10 mouse cellular contexts compared by ENCODE assay signal in genomic region chr2:91068162-91068871, GRCm38 (mm10). TPM values are rescaled to one million over a fixed set of nuclear protein-coding genes. Genes with fewer than 3 reads are reported as not detected.
DNase-seq lines count a peak whose midpoint lies in the region; ATAC-seq and TF ChIP-seq lines count a peak whose summit lies in the region.
"Had no signal": no experiment of that assay in that cellular context is flagged by ENCODE, and none has a peak within 500 bp of the region (broad histone marks: within the 10 kb centered on the region; RNA-seq: fewer than 3 reads in every experiment).

No protein-coding gene starts in this region.

- H3K36me3 ChIP-seq in heart, postnatal 0 days (replicated peaks; ENCODE audit: control insufficient read depth, insufficient read depth, low read length), result peaks cover 20% of the 10 kb centered on the region
- H3K36me3 ChIP-seq in embryonic facial prominence, embryonic 10.5 days (replicated peaks), result peaks cover 42% of the 10 kb centered on the region
- H3K36me3 ChIP-seq in hindbrain, embryonic 16.5 days (ENCODE audit: control insufficient read depth, insufficient read depth, low read length), result peaks cover 9% of the 10 kb centered on the region
- H3K36me3 ChIP-seq in midbrain, embryonic 12.5 days, result peaks cover 24% of the 10 kb centered on the region

- peak overlapping the region; percentile 77 for H3K4me2 ChIP-seq in heart, postnatal 0 days (ENCODE audit: low read depth, low read length)
- H3K4me2 ChIP-seq in hindbrain, embryonic 16.5 days (ENCODE audit: low read length), result peak overlapping the region; percentile 89
- H3K4me2 ChIP-seq in midbrain, embryonic 12.5 days (replicated peaks), result peak overlapping the region; percentile 82

- no peak for DNase-seq in heart, postnatal 0 days (ENCODE audit: low spot score)
- no peak for DNase-seq in heart, postnatal 4 days
- DNase-seq in embryonic facial prominence, embryonic 10.5 days (ENCODE audit: low spot score), result no peak
- DNase-seq in embryo, embryonic 10.5 days (ENCODE audit: low spot score), result no peak
- no peak for DNase-seq in retina, postnatal 1 day
- DNase-seq in left cerebral cortex, postnatal 25 days (ENCODE audit: low spot score in 2 of 2), result no peak
- DNase-seq: thymus, postnatal 25 days had no signal

- intact Hi-C loops in left cerebral cortex, postnatal 25 days (cut with DNase I), result no loop called here

- TF ChIP-seq EP300 in heart, postnatal 0 days (IDR thresholded peaks at IDR 0.05; ENCODE audit: low read depth), result no peak

- peak overlapping the region; percentile 81; the same call in 1 of the 2 replicates for H3K9ac ChIP-seq in heart, postnatal 0 days (replicated peaks; ENCODE audit: low read depth, low read length)
- peak overlapping the region; percentile 86 for H3K9ac ChIP-seq in hindbrain, embryonic 16.5 days (ENCODE audit: low read depth, low read length)
- no peak overlapping the region for H3K9ac ChIP-seq in midbrain, embryonic 12.5 days (replicated peaks)

- peak overlapping the region; percentile 94; the same call in 1 of the 2 replicates for H3K27ac ChIP-seq in heart, postnatal 0 days (ENCODE audit: low read depth)
- H3K27ac ChIP-seq in embryonic facial prominence, embryonic 10.5 days (replicated peaks), result peak overlapping the region; percentile 85; the same call in 1 of the 2 replicates
- H3K27ac ChIP-seq in hindbrain, embryonic 16.5 days (ENCODE audit: low read depth, low read length), result no peak overlapping the region
- H3K27ac ChIP-seq in midbrain, embryonic 12.5 days (replicated peaks), result no peak overlapping the region

- TF ChIP-seq CTCF in heart, postnatal 0 days (IDR thresholded peaks at IDR 0.05; ENCODE audit: low read depth), result no peak

- no peak for ATAC-seq in heart, postnatal 0 days (ENCODE audit: insufficient read depth, low read depth)
- no peak for ATAC-seq in hindbrain, embryonic 16.5 days
- ATAC-seq in midbrain, embryonic 12.5 days (ENCODE audit: low FRiP score, low read depth), result no peak

- peak overlapping the region; percentile 80 for H3K4me3 ChIP-seq in heart, postnatal 0 days (ENCODE audit: low read depth, low read length)
- H3K4me3 ChIP-seq in embryonic facial prominence, embryonic 10.5 days, result peak overlapping the region; percentile 70; the same call in 1 of the 2 replicates
- peak overlapping the region; percentile 80 for H3K4me3 ChIP-seq in hindbrain, embryonic 16.5 days (ENCODE audit: low read length)
- no peak overlapping the region for H3K4me3 ChIP-seq in midbrain, embryonic 12.5 days

- H3K9me3 ChIP-seq in heart, postnatal 0 days (replicated peaks; ENCODE audit: control insufficient read depth, low read length), result no peaks in the 10 kb centered on the region
- no peaks in the 10 kb centered on the region for H3K9me3 ChIP-seq in embryonic facial prominence, embryonic 10.5 days
- H3K9me3 ChIP-seq in hindbrain, embryonic 16.5 days (ENCODE audit: control insufficient read depth, low read length), result no peaks in the 10 kb centered on the region
- H3K9me3 ChIP-seq in midbrain, embryonic 12.5 days, result no peaks in the 10 kb centered on the region

- 60% methylated on average over 13 of the region's 13 CpGs for WGBS in heart, postnatal 0 days
- 59% methylated on average over 13 of the region's 13 CpGs for WGBS in embryonic facial prominence, embryonic 10.5 days
- WGBS in hindbrain, embryonic 16.5 days, result 56% methylated on average over 13 of the region's 13 CpGs
- 59% methylated on average over 13 of the region's 13 CpGs for WGBS in midbrain, embryonic 12.5 days

- no peaks in the 10 kb centered on the region for H3K27me3 ChIP-seq in heart, postnatal 0 days (ENCODE audit: control insufficient read depth, insufficient read depth, low read length)
- H3K27me3 ChIP-seq in embryonic facial prominence, embryonic 10.5 days (replicated peaks; ENCODE audit: low read depth, poor library complexity, severe bottlenecking), result no peaks in the 10 kb centered on the region
- no peaks in the 10 kb centered on the region for H3K27me3 ChIP-seq in hindbrain, embryonic 16.5 days (replicated peaks; ENCODE audit: control insufficient read depth, insufficient read depth, low read length)
- no peaks in the 10 kb centered on the region for H3K27me3 ChIP-seq in midbrain, embryonic 12.5 days

- H3K4me1 ChIP-seq in heart, postnatal 0 days (ENCODE audit: control insufficient read depth, insufficient read depth), result peaks cover 30% of the 10 kb centered on the region
- H3K4me1 ChIP-seq in embryonic facial prominence, embryonic 10.5 days, result peaks cover 35% of the 10 kb centered on the region
- peaks cover 23% of the 10 kb centered on the region for H3K4me1 ChIP-seq in hindbrain, embryonic 16.5 days (ENCODE audit: control insufficient read depth, insufficient read depth, low read depth, low read length)
- H3K4me1 ChIP-seq in midbrain, embryonic 12.5 days, result peaks cover 22% of the 10 kb centered on the region

RNA-seq across cellular contexts. Expression of gene Slc39a13, which starts 1.9 kb away (rescaled TPM):
- total RNA-seq in heart, postnatal 0 days (2014; rRNA removed; ENCODE audit: low replicate concordance), result 67.0 and 105 TPM in 2 replicates
- polyA plus RNA-seq in heart, postnatal 0 days (2015; fragmentation: Nextera tagmentation; extraction: Ambion mirVana), result 37.9 and 40.8 TPM in 2 replicates
- 10 to 100 TPM; 32.6 to 36.8 TPM for total RNA-seq in heart, postnatal 4 days (2021)
- 20.3 and 24.2 TPM in 2 replicates for polyA plus RNA-seq in embryonic facial prominence, embryonic 10.5 days (2016; fragmentation: Nextera tagmentation; extraction: Ambion mirVana)
- polyA plus RNA-seq in hindbrain, embryonic 16.5 days (2015; fragmentation: Nextera tagmentation; extraction: Ambion mirVana), result 30.1 and 35.8 TPM in 2 replicates
- 29.4 and 30.8 TPM in 2 replicates for polyA plus RNA-seq in midbrain, embryonic 12.5 days (2016; fragmentation: Nextera tagmentation; extraction: Ambion mirVana)
- 10 to 100 TPM; 25.1 to 29.4 TPM for total RNA-seq in left cerebral cortex, postnatal 25 days (2021)

RNA-seq across cellular contexts. Expression of gene Spi1, which starts 13.9 kb away (rescaled TPM):
- 2.5 and 21.3 TPM in 2 replicates for total RNA-seq in heart, postnatal 0 days (2014; rRNA removed; ENCODE audit: low replicate concordance)
- polyA plus RNA-seq in heart, postnatal 0 days (2015; fragmentation: Nextera tagmentation; extraction: Ambion mirVana), result 3.1 and 3.2 TPM in 2 replicates
- 1 to 10 TPM; 2.7 to 3.5 TPM for total RNA-seq in heart, postnatal 4 days (2021)
- polyA plus RNA-seq in embryonic facial prominence, embryonic 10.5 days (2016; fragmentation: Nextera tagmentation; extraction: Ambion mirVana), result 2.3 and 2.8 TPM in 2 replicates
- polyA plus RNA-seq in hindbrain, embryonic 16.5 days (2015; fragmentation: Nextera tagmentation; extraction: Ambion mirVana), result 3.4 and 4.2 TPM in 2 replicates
- 3.3 and 4.8 TPM in 2 replicates for polyA plus RNA-seq in midbrain, embryonic 12.5 days (2016; fragmentation: Nextera tagmentation; extraction: Ambion mirVana)
- 1 to 10 TPM; 3.0 to 5.3 TPM for total RNA-seq in left cerebral cortex, postnatal 25 days (2021)

RNA-seq across cellular contexts. Expression of gene Psmc3, which starts 14.5 kb away (rescaled TPM):
- 172 and 264 TPM in 2 replicates for total RNA-seq in heart, postnatal 0 days (2014; rRNA removed; ENCODE audit: low replicate concordance)
- 296 and 300 TPM in 2 replicates for polyA plus RNA-seq in heart, postnatal 0 days (2015; fragmentation: Nextera tagmentation; extraction: Ambion mirVana)
- 100 to 1,000 TPM; 240 to 248 TPM for total RNA-seq in heart, postnatal 4 days (2021)
- 371 and 378 TPM in 2 replicates for polyA plus RNA-seq in embryonic facial prominence, embryonic 10.5 days (2016; fragmentation: Nextera tagmentation; extraction: Ambion mirVana)
- polyA plus RNA-seq in hindbrain, embryonic 16.5 days (2015; fragmentation: Nextera tagmentation; extraction: Ambion mirVana), result 229 and 270 TPM in 2 replicates
- 283 and 291 TPM in 2 replicates for polyA plus RNA-seq in midbrain, embryonic 12.5 days (2016; fragmentation: Nextera tagmentation; extraction: Ambion mirVana)
- total RNA-seq in left cerebral cortex, postnatal 25 days (2021), result 100 to 1,000 TPM; 184 to 218 TPM

RNA-seq across cellular contexts. Expression of gene Rapsn, which starts 32.9 kb away (rescaled TPM):
- total RNA-seq in heart, postnatal 0 days (2014; rRNA removed; ENCODE audit: low replicate concordance), result 50.0 and 62.0 TPM in 2 replicates
- 29.4 and 32.6 TPM in 2 replicates for polyA plus RNA-seq in heart, postnatal 0 days (2015; fragmentation: Nextera tagmentation; extraction: Ambion mirVana)
- total RNA-seq in heart, postnatal 4 days (2021), result 10 to 100 TPM; 19.3 to 23.3 TPM
- polyA plus RNA-seq in embryonic facial prominence, embryonic 10.5 days (2016; fragmentation: Nextera tagmentation; extraction: Ambion mirVana), result 1.2 and 1.9 TPM in 2 replicates
- polyA plus RNA-seq in hindbrain, embryonic 16.5 days (2015; fragmentation: Nextera tagmentation; extraction: Ambion mirVana), result 1.1 and 2.1 TPM in 2 replicates
- 0.94 and 1.4 TPM in 2 replicates for polyA plus RNA-seq in midbrain, embryonic 12.5 days (2016; fragmentation: Nextera tagmentation; extraction: Ambion mirVana)
- under 1 TPM; 0.41 to 0.53 TPM for total RNA-seq in left cerebral cortex, postnatal 25 days (2021)
- total RNA-seq: megakaryocyte-erythroid progenitor cell, adult 5-6 weeks had no signal

RNA-seq across cellular contexts. Expression of gene Mybpc3, which starts 49.6 kb away (rescaled TPM):
- total RNA-seq in heart, postnatal 0 days (2014; rRNA removed; ENCODE audit: low replicate concordance), result 2,256 and 2,313 TPM in 2 replicates
- 1,065 and 1,207 TPM in 2 replicates for polyA plus RNA-seq in heart, postnatal 0 days (2015; fragmentation: Nextera tagmentation; extraction: Ambion mirVana)
- 1,000 to 10,000 TPM; 1,781 to 1,857 TPM for total RNA-seq in heart, postnatal 4 days (2021)
- 0.07 and 0.82 TPM in 2 replicates for polyA plus RNA-seq in embryonic facial prominence, embryonic 10.5 days (2016; fragmentation: Nextera tagmentation; extraction: Ambion mirVana)
- polyA plus RNA-seq in hindbrain, embryonic 16.5 days (2015; fragmentation: Nextera tagmentation; extraction: Ambion mirVana), result 0.04 and 0.05 TPM in 2 replicates
- 0.16 and 0.32 TPM in 2 replicates for polyA plus RNA-seq in midbrain, embryonic 12.5 days (2016; fragmentation: Nextera tagmentation; extraction: Ambion mirVana)
- 1 to 10 TPM in 1 of 2 experiments, under 1 TPM in 1; 0.96 to 1.4 TPM for total RNA-seq in left cerebral cortex, postnatal 25 days (2021)

Comparison
In these comparisons a context has a peak if more than half of its experiments do, and no peak if none do; other contexts are left out.
1. H3K27ac ChIP-seq: peak in heart, postnatal 0 days (single experiment) and embryonic facial prominence, embryonic 10.5 days (single experiment); none in hindbrain, embryonic 16.5 days (single experiment) and midbrain, embryonic 12.5 days (single experiment).
2. Peak in every context shown above with its lines, with median percentiles within 50 percentile points of each other: H3K4me2 ChIP-seq.